Mouse (Mus musculus) layer of hippocampus, postnatal 10 days (tissue): ENCODE data around the gene Dnm3. TPM values are rescaled to one million over a fixed set of nuclear protein-coding genes. Genes with fewer than 3 reads are reported as not detected.

Experiments used
- DNase-seq, 2 experiments: peaks; one replicate each; pipeline ENCODE4 v3.0.0; 2021; ENCODE audit warnings: low spot score in 2 of 2
- total RNA-seq, 2 experiments: library from RNA; stranded (reverse); gene quantifications; 2 replicates each; pipeline ENCODE4 v1.2.3; 2021

Dnm3 gene
- total RNA-seq, 2 experiments from 2014 or later, result 65.9 to 73.9 TPM

DNA sequence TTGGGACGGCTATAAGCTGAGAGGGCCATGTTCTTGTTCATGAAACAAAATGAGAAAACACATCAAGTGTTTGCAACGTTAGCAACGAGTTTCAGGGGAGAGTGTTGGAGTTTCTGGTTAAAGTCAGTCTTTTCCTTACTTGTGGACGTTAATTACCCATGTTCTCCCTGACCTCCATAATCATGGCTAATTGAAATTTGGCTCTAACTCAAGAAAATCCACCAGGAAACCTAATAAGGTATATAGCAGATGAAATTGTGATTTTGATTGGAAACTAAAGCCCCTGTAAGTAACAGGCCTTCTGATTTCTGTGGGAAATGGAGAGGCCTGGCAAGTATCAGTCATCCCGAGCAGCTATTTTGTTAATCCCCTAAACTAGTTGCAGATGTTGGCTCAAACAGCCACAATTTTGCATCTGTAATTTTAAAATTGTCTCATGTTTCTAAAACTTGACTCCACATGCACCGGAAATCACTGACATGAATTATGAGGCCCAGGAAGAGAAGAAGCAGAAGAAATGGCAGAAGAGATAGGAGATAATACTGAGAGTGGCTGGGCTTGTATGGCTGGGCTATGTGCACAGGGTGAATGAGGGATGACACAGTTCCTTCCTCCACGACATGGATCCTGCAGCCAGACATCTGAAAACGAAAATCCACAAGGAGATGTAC is 223.7 kb downstream of the Dnm3 start:
- DNase-seq, result no peak

DNA sequence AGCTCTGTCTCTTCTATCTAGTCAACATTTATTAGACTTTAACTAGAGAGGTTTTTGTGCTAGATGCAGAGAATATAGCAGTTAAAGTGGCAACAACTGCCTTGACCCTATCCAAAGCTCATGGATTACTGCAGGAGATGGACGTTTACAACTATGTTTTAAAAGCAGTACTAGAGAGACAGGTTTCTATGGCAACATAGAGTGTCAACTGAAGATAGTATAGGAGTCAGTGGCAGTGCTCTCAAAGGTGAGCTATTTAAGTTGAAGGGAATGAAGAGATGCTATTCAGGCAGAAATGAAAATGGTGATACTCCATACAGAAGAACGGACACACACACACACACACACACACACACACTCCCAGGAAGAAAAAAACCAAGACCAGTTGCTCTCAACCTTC is 225.0 kb downstream of the Dnm3 start:
- no peak for DNase-seq

DNA sequence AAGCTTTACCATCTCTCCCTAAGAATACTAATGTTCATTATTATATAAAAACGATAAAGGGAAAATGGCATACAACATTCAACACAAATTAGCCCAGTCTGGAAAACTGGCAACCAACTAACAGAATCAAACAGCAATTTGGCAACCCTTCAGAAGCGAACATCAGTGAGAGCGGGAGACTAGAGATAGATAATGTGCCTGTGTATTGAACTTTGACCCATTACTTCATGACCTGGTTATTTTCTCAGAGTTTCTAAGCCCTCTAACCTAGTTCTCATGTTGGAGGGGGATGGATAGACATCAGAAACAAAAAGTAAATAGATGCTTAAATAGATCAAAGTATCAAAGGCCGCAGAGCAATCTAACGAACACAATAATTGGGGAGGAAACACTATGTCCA is 230.6 kb downstream of the Dnm3 start:
- DNase-seq, result no peak

DNA sequence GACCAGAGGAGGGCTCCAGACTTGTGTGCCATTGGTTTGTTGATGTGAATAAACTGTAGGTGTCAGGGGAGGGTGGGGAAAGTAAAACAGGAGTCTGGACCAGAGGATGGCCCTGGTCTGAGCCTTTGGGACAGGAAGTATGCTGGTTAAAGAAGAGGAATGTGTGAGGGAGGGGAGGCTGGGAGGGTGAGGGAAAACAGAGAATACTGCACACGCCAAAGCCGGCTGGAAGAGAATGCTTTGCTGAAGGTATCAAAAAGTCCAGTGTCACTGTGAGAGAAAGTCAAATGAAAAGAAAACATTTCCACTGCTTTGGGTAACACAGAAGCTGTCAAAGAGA is 234.2 kb downstream of the Dnm3 start:
- DNase-seq, result no peak

DNA sequence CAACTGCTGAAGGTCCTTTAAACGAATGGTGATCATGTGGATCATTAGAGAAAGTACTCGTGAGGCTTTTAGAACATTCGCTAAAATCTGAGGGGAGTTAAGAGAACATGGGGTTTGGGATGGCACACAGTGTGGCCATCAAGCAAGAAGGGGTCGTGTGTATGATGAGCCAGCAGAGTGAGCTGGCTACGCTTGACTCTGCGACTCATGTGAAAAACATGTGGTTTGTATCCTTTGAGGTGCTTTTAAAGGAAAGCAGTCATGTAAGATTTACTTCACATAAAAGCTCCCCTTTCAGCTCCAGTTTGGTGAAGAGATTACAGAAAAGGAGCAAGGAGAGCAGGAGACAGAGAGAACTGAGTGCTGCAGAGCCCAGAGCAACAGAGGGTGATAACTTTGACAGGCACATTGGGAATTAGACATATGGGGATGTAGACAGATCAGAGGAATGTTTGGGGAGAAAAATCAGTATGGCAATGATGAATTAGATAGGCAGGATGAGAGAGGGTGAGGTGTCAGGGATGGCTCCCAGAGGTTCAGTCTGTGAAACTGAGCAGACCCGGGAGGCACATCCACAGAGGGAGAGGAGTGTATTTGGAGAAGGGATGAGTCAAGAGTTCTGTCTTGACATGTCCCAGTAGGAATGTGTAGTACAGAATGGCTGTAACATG is 234.7 kb downstream of the Dnm3 start:
- DNase-seq, result no peak

DNA sequence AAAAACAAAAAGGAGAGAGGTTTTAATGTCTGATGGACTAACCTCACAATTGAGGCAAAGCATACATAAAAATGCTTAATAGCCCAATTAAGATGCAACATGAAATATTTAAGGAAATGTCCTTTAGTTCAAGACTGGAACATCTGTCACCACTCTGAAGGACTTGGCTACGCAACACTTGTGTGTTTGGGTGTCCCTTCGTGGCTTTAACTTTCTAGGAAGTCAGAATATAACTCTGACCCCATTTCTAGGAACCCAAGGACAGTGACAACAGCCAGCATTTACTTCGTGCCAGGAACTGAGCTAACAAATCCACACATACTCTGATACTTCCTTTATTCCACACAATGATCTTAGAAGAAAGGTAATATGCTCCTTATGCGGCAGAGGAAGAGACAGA is 237.1 kb downstream of the Dnm3 start:
- DNase-seq, result no peak

DNA sequence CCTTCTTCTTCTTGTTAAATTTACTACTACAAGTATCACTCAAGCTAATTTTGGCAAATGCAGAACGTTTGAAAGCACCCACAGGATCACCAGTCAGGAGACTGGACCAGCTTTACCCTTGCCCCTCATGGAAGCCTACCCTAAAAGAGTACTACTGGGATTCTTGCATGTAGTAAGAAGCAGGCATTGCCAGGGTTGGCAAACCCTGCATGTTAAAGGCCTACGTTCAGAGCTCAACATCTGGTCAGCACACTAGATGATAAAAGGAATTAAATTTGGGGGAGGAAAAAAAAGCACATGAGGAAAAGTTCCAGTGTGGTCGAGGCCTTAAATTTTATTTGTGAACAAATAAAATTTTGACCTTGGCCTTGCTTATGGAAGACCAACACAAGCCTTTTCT is 239.2 kb downstream of the Dnm3 start:
- DNase-seq, result no peak

DNA sequence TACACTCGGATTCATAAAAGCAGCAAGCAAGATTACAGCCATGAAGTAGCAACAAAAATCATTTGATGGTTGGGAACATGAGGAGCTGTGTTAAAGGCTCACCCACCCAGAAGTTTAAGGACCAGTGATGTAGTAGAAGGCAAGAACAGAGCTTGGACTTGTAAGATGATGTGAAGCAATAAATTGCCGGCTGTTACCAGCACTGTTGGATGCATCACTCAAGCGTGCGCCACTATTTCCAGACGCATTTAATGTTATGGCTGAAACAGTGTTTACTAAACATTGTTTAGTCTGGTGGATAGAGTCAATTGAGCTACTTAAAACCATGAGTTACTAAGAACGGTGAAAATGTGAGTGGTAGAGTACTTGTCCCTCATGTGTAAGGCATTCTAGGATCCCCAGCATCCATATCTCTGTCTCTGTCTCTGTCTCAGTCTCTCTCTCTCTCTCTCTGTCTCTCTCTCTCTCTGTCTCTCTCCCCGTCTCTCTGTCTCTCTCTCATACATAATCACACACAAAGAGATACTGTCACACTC is 241.1 kb downstream of the Dnm3 start:
- DNase-seq, result no peak

DNA sequence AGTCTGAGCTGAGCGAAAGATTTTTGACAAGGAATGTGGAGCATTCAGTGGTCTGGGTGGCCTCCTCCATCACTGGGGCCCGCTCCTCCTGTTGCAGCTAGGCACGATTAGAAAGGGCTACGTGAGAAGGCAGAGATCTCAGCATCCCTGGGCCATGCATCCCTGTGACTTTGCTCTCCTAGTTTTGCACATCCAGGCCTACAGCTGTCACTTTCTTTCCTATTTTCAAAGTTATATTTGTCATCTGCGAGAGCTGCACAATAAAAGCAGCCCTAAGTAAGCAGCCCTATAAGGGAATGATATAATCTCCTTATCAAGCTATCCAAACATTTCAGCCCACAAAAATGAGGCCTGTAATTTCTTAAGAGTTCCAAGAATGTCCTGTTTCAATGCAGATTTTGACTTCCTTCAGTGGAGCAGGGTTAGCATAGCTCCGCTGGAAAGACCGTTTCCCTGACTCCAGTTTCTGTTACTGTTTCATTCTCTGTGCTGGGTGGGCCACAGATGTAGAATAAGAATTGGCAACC is 252.2 kb downstream of the Dnm3 start:
- no peak for DNase-seq

DNA sequence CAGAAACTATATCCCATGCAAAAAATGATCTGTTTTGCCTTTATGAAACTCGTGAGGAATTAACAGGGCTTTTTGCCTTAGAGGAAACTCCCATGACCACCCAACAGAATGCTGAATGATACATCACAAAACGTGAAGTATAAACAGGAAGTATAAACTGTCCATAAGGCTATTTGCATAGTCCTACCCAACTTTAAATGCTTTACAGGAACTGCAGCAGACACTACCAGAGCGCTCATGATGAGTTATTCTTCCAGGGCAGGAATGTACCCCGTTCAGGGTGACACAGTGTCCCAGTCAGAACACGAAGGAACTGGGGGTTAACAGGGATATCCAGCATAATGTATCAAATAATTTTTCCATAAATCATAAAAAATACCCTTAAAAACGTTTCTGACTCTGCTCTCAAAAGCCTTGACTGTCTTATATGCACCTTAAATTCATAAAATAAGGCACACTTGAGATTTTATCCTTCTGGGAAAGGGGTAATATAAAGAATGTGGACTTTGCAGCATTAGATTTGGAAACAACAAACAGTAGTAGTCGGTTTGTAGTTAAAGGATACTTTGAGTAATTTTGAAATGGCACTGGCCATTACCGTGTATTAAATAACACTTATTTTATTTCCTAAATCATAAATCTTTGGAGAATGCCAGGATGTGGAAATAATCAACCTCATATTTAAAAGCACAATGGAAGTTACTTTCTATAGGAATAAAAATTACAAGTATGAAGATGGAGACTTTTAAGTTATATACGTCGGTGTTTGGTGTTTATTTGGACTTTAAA is 252.8 kb downstream of the Dnm3 start:
- no peak for DNase-seq

DNA sequence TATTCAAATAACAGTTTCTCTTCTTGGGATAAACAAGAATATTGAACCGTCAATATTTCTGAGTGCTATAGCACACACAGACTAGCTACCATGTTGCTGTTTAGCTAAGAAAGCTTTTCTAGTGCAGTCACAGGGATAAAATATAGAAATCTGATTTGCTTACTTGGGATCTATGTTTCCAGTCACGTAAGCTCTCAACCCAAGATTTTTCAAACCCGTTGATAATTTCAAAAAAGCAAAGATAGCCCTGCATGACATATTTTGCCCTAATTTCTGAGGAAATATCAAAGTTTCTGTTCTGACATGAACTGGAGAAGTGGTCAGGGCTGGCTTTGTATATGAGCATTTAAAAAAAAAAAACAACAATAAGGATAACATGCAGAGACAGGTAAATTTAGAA is 253.8 kb downstream of the Dnm3 start:
- no peak for DNase-seq

DNA sequence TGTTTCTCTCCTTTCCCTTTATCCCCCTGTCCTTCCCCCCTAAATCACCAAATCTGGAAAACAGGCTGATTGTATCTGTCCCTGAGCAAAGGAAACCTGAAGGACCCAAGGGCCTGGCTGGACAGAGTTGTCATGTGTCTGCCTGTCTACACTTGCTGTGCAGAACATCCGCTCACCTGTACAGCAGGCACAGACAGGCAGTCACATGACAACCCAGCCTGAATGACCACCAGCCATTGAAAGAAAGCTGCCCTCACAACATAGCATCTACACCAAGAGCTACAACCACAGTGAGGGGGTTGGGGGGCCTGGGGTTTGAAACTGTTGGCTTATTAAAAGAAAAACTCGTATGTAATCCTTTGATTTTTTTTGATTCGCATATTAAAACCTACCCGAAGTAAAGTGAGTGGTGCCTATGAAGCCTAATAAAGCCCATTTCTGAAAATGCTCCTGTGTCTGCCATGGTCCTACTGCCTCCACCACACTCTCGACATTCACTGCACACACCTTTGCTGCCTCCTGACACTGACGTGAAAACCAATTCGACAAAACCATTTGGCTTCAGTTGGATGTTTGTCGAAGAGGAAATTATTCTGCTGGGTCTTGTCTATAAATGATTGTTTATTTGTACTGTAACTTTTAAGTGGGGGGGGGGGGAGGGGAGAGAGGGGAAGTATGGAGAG is 254.4 kb downstream of the Dnm3 start:
- DNase-seq, result no peak

DNA sequence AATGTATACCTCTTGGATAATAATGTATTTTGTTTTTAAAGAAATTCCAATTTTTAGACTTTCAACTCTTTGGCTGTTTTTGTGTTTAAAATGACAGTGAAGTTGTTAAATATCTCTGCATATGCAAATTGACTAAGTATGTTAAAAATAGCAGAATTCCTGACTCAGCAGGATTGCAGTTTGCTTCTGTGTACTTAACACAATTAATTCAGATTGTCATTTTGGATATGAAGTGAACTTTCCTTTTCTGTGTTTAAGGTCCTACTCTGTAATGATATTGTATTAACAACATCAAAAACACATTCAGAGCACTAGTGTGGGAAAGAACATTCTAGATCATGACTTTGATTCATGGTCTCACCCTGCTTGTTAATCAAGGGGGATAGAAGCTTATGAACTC is 255.5 kb downstream of the Dnm3 start:
- no peak for DNase-seq

DNA sequence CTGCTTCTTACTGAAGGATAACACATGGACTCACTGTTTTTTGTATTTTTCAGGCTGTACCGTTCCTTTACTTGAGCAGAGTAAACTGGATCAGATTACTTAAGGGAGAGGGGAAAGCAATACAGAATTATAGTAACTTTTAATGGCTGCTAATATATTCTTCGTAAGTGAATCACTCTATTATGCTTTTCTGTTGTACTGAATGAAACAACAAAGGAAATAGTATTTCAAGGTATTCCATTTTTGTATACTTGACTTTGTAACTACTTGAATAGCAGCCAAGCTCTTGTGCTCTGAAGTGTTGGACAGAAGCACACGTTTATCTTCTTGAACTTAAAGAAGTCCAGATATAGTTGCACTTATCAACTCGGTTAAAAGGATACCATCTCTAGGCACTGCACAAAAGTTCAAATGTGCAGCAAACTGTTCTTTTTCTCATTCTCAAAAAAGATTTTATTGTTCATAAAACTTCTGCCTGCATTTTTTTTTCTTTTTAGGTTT is 256.0 kb downstream of the Dnm3 start:
- no peak for DNase-seq

DNA sequence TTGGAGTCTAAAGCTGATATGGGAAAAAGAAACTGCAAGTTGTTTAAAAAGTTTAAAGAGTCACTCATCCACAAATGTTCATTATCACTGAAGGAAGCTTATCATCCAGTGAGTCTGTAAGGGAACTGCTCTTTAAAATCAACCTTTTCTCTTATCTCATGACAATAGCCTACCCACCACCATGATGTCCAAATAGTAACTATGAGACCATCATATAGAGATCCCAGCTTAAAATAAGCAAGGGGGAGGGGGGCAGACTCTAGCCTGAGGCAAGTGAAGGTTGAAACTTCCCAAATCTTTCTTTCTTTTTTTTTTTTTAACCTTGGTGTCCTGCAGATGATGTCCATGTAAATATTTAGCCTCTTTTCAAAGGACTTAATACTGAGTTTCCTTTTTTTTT is 256.9 kb downstream of the Dnm3 start:
- DNase-seq, result no peak

DNA sequence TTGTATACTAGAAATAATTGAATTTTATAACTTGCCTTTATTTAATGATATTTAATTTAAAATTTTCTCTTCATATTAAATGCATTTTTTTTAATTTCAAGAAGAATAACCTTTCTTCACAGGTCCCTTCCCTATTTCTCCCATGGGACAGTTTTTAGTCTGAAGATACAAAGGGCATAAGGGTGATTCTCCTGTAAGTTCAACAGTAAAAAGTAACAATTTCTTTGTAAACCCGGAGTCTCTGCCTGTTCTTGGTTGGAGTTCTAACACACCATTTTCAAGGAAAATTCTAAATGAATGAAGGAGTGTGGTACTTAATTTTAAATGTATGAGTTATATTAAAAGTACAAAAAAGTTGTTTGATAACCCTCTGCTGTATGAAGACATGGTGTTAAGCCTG is 258.1 kb downstream of the Dnm3 start:
- DNase-seq, result no peak

DNA sequence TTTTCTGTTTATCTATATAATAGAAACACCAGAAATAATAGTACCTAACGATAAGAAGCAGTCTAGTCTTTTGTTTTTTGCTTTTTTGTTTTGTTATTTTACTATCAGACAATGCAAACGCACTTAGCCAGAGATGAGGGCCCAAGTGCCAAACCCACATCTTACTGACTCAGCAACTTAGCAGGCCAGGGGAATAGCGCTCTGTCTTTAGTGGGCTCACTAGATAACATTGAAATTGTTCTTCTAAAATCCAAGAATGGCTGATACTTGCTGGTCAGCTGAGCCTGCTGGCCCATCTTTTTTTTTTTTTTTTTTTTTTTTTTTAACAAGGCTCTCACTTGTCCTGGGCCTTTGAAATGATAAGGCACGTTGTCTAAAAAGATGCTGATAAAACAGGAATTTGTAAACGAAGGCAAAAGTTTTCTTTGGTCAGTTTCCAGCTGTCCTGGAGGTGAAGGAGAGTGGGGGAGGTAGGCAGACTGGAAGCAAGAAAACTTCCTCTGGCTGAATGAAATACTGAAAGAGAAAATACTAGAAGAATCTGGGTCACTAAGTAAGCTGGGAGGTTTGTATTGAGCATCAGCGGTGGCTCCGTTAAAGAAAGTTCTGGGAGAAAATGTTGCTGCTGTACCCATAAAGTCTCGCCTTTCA is 259.2 kb downstream of the Dnm3 start:
- DNase-seq, result no peak

DNA sequence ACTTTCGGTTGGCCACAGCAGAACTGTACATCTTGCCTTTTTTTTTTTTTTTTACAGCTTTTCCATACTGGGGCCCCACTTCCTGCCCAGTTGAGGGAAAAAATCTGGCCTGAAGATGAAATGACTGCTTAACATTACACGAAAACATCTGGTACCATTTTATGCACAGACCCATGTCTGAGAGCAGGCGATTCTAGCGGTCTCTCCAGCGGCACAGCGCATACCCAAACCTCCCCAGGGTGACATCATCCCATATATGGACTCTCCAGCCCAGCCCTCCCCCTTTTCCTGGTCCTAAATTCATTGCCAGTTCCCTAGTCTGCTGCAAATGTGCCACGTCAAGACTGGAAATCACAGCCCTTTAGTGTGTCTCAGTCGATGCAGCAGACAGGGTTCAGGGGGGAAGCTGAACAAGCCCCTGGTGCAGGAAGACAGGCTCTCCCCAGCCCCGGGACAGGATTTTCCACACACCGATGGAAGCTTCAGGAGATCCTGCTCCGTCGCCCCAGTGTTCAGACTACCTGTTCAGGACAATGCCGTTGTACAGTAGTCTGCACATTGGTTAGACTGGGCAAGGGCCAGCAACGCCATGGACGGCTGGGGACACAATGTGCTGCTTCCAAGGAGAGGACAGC is 260.4 kb downstream of the Dnm3 start:
- DNase-seq, result no peak

DNA sequence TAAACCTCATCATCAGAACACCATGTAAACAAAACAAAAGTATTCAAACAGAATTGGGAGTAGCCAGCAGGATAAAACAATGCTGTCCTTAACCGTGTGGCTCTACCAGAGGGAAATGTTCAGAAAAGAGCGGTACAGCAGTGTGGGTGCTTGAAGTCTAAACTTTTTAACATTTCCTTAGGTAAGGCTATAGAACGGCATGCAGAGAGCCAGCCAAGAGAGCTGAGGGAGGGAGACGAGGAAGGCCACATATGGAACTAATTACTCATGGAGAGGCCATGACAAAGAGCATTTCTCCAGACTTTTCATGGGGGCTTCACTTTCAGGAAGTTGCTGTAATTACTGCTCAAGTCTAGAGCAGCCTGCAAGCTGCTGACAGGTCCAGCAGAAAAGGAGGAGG is 261.2 kb downstream of the Dnm3 start:
- no peak for DNase-seq

DNA sequence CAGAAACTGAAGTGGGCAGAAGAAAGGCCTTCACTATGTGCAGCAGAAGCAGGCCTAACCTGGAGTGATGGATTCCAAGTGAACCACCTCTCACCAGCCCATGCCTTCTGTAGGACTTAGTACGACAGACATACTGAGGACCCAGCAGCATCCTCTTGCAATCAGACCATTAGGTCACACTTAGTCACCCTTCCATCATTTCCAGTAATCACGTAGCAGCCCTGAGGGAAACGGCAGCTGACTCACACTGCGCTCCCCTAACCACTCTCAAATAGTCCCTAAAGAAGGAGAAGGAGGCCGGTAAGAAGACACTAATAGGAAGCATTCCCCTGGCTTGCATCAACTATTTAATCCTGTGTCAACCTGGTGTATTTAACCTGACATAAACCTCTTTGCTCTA is 262.1 kb downstream of the Dnm3 start:
- no peak for DNase-seq
